Mouse (Mus musculus) myocyte (in vitro differentiated cells): Measurements from ENCODE around the gene Trim62.

Experiments used
- E2F4 ChIP-seq: IDR thresholded peaks from one replicate; pipeline ENCODE4 v1.6.1; 2011; ENCODE audit warnings: mild to moderate bottlenecking, control low read depth, moderate library complexity; ENCODE audit not compliant: insufficient read depth
- POLR2A ChIP-seq: IDR thresholded peaks from one replicate; pipeline ENCODE4 v1.6.1; 2011; ENCODE audit warnings: low read depth, mild to moderate bottlenecking, control low read depth, moderate library complexity; ENCODE audit not compliant: insufficient read length
- REST ChIP-seq: IDR thresholded peaks from one replicate; pipeline ENCODE4 v1.6.1; 2011; ENCODE audit warnings: mild to moderate bottlenecking, control low read depth, moderate library complexity; ENCODE audit not compliant: insufficient read depth, insufficient read length
- USF1 ChIP-seq: IDR thresholded peaks from one replicate; pipeline ENCODE4 v1.6.1; 2011; ENCODE audit warnings: low read depth, mild to moderate bottlenecking, control low read depth, moderate library complexity

DNA sequence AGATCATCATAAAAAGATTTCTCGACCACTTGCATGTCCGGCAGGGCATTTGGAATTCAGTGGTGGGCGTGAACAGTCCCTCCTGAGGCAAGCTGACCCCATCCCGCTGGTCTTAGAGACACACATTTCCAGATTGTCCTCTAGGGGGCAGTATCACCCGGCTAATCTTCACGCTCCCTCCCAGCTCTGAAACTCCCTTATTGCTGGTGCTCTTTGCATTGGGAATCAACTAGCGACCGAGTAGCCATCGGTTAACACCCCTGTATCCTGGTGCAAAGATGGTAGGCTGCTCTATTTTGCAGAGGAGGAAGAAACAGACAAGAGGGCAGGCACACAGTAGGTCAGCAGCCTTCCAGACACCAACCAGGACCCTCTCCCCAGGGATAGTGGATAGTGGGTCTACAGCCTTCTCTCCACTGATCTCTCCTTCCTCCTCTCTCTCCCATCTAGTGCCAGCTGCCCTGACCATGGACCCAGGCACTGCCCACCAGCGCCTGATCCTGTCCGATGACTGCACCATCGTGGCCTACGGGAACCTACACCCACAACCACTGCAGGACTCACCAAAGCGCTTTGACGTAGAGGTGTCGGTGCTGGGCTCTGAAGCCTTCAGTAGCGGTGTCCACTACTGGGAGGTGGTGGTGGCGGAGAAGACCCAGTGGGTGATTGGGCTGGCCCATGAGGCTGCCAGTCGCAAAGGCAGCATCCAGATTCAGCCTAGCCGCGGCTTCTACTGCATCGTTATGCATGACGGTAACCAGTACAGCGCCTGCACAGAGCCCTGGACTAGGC, 25.4 kb downstream of the Trim62 start:
- TF ChIP-seq REST: no peak
- TF ChIP-seq USF1: no peak
- no peak for TF ChIP-seq POLR2A
- TF ChIP-seq E2F4: no peak
